Mouse (Mus musculus) c-Kit-negative CD71-positive TER-119-positive erythroid progenitor cells, embryonic 14.5 days (primary cell): ENCODE measurements around the gene Fli1.

Experiments
- DNase-seq: peaks from one replicate; pipeline ENCODE4 v3.0.0-alpha.2; 2013; ENCODE audit warnings: low read depth, low spot score

Fli1 gene

DNA sequence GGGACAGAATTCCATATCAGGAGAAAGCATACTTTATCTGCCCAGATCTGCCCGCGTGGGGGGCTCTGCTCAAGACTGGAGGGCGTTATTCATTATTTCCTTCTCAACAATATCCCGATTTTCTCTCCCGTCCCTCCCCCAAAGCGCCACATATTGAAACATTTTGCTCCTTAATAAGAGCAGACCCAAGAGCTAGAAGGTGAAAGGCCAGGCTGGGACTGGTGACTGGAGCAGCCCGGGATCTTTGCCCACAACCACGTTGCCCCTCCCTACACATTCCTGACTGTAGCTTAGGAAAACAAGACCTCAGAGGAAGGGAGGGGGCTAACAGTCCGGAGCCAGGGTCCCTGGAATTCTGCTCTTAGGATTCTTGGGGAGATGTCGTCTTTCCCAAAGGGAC lies 7.9 kb upstream of the Fli1 start:
- no peak for DNase-seq

DNA sequence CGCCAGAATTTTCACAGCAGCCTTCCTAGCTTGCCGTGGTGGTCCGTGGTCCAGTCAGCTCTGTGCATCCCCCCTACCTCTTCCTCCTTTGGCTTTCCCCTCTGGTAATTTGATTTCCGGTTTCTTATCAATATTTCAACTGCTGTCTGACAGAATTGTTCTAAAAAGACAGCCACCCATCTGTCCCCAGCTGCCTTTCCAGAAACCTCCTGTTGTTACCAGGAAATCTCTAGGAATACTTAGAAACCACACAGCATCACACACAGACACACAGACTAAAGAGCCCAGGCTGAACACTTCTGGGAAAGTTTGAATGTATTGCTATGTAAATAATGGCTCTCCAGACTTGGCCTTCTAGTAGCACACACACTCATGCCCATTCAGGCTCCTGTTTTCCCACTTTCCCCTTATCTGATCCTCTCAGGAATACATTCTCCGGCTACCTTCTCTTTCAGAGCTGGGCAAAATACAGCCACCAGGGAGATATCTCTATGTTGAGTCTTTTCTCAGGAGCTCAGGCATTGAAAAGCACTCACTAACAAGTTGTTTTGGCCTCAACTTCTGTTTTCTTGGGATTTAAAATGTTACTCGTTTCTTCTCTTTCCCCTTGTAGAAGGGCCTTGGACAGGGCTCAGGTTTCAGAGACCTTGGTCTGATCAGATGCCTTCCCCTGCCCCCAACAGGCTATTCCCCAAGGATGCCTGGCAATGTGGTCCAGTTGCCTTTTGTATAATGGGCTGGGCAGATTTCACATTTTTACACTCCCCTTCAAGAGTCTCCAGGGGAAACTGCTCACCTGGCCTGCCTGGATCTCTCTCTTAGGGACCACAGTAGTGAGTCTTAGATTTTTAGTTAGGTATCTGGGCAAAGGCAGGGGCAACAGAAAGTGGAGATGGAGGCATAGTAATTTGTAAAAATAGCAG lies 7.1 kb upstream of the Fli1 start:
- DNase-seq, result no peak

DNA sequence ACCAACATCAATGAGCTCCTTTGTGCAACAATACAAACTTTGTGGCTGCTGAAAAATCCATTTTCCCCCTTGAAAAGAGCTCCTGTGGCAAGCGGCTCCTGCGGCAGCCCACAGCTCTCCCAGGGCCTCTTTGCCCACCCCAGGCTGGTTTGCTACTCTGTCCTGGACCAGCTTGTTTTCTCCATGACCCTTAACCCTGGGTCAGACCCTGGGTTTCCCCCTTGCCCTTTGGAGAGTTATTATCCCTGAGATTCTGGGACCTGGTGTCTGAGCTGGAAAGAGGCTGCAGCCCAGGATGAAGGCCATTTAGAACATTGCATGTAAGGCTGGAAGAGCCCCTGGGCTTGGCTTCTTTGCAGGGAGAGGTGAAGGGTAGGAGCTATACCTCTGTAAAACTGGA lies 4.1 kb upstream of the Fli1 start:
- no peak for DNase-seq

DNA sequence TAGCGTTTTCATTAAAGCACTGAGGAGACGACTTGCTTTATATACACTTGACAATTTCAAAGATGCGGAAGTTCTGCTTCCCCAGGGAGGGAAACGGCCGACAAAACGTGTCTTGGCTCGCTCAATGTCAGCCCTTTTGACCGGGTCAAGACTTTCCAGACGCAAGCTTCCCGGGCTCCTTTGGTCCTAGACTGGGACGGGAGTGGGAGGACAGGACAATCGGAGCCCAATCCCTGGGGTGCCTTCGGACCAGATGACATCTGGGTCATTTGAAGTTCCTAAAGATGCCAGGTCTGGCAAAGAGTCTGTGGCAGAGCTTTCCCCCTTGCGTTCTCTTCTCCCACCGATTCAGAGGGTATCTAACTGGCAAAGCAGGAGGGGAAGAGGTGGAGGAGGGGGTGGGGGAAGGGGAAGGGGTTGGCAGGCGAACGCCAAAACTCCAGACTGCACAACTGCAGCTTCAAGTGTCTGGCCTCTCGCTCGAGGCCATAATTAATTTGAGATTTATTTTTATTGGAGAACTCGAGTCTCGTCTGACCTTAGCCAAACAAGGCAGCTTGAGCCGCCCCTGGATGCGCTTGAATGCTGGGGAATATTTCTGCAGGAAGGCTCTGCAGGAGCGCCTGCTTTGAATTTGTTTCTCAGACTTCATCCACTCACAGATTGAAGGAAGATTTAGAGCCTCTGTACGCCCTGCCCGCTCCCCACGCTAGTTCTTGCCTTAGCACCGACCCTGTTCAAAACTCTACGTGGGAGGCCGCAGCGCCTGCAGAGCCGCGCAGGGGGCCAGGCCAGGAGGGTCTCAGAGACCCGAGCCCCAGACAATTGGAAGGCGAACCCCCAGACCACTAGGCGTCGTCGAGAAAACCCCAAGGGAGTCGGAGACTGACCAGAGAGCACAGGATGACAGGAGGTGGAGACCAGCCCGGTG lies 2.3 kb upstream of the Fli1 start:
- no peak for DNase-seq

DNA sequence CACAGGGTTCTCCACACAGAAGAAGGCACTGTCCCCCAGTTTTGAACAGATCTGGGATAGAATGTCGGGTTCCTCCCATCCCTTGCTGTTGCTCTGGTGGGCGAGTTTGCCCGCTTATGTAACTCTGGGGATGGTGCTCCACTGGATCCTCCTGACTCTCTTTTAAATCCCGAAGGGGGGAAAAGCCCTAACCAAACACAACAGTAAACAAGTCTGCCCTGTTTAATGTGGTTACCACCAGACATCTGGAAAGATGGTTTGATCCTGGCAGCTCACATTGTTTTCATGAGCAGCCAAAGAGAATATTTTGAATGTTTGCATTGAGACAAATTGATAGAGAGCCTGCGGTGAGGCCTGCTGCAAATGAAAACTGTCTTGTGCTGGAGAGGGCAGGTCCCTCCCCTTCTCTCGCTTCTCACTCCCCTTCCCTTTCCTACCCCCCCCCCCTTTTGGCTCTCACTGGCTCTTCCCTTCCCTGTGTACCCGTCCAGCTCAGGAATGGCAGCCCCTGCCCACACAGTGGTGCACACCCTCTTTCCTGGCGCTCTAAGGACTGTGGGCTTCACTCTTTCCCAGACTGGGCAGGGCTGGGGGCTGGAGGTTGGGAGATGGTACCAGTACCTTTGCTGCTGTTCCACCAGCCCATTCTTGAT lies 1.4 kb upstream of the Fli1 start:
- no peak for DNase-seq

DNA sequence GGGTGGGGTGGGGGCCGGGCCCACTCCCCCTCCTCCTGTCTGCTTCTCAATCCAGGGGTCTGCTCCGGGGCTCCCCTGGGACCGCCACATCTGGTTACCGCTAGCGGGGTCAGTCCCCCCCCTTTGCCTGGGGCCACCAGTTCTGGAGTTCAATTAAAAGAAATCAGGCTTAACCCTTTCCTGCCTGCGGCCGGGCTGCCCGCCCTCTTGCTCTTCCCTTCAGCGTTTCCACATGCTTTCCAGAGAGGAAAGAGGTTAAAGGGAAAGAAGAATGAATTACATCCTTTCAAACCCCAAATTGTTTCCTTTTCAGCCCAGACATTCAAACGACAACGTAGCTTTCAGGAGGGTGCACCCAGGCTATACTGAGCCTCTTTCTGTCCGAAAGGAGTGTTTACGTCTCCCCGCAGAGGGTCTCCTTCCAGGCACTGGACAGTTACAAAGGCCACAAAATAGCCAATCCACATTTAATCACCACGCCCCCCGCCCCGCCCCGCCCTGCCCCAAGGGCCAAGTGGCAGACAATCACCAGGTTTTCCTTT lies 450 bp upstream of the Fli1 start:
- no peak for DNase-seq

DNA sequence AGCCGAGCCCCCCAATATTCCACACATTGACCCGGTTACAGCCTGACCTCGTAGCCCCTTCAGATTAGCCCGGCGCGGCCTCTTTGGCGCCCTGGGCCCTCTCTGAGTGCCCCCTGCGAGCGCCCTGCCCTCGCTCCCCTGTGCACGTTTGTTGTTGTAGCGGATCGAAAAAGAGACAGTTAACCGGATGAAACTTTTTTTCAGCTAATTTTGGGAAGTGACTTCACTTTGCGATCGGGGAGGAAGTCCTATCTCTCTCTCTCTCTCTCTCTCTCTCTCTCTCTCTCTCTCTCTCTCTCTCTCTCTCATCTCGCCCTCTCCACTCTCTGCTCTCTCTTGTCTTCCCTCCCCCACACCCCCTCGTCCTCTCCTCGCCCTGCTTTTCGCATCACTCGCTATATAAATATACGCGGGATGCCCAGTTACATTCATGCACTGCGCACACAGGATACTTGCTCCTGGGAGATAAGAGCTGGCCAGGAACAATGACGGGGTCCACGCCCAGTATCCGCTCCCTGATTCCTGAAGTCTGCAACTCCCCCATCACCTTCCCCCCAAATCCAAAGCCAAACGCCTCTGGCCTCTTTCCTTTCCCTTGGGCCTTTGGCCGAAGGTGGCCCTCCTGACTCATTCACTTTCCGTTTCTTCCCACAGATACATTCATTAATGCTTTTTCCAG lies 1.3 kb downstream of the Fli1 start:
- DNase-seq, result no peak

DNA sequence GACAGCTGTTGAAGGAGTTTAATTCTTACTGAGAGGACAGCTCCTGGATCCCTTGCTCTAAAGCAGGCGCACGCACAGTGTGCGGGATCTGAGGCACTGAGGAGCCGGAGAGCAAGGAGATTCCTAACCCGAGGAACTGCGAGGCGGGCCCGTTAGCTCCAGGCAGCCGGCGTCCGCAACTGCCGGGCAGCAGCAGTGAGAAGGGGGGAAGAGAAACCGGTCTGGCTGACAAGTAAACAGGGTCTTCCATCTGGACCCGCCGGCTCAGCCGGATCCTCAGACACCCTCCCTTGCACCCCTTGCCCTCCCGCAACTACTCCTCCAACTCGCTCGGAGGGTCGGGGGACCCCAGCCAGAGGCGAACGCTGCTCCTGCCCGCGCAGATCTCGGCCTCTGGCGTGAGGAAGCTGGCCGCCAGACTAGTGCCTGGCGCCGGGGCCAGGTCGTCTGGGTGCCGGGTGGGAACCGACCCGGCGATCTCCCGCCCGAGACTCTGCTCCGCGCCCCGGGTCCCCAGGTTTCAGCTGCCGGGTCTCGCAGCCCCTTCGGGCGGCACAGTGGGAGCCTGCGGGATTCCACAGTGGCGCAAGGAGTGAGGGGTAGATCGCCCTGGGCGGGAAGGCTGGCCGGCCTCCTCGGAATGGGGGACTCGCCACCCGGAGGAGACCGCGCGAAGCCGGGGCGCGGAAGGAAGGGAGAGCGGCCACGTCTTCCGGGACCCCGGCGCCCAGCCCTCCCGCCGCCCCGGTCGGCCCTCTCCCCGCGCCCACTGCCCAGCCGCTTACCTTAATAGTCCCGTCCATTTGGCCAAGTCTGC lies 2.0 kb downstream of the Fli1 start:
- DNase-seq, result no peak

DNA sequence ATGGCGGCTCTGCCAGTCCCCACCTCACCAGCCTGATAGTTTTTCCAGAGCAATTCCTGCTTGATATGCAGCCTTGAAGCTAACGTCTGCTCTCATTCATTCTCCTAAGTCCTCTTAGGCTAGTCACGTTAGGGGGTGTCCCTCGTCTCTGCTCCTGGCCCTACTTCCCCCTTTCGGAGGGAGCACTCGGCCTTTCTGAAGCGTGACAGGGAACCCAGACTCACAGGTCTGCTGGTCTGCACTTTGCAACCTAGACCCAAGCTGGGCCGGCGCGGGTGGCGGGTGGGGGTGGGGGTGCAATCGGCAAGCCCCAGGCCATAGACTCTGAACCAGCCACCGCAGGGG lies 2.6 kb downstream of the Fli1 start:
- DNase-seq, result no peak

DNA sequence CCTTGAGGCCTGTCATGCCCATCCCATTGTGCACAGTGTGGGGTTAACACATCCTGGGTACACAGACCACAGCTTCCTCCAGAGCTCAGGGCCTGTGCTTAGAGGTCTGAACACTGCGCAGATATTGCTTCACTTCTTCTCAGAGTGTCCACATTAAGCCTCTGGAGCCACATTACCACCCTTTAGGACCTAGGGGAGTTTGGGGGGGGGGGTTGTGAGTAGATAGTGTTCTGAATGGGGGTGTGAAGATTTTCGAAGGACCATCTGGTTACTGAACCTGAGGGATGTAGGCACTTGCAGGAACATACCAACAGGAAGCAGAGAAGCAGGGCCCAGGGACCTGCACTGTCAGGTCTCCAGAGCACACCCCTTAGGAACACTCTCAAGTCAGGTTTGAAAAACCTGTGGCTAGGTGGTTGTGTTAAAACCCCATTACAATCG lies 3.3 kb downstream of the Fli1 start:
- no peak for DNase-seq

DNA sequence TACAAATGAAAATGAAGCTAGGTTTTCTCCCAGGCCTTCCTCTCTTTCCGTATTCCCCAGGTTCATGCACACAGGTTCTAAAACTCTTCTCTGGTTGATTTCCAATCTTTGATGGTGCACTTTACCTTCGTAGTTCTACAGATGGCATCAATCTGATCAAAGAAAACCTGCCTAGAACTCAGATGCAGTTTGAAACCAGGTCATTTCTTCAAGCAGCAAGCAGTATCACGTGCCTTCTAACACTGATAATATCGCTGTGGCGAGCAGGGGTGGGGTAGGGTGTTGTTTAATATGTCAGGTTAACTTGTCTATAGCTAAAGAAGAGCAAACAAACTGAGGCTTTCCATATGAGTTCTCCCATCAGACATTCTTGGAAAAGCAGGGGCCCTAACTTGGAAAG lies 4.5 kb downstream of the Fli1 start:
- DNase-seq, result no peak

DNA sequence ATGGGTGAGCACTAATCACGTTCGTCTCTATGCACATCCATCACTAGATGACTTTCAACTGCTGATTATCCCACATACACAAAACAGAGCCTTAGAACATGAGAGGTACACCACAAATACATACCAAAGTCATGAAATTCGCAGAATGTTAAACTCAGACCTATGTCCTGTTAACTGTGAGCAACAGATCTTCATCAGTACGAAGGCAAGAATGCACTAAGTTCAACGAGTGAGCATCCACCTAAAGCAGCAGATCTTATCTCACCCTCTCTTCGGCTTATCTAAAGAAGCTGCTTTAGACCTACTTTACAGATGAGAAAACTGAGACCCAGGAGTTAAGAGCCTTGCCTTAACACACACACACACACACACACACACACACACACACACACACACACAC lies 5.0 kb downstream of the Fli1 start:
- no peak for DNase-seq

DNA sequence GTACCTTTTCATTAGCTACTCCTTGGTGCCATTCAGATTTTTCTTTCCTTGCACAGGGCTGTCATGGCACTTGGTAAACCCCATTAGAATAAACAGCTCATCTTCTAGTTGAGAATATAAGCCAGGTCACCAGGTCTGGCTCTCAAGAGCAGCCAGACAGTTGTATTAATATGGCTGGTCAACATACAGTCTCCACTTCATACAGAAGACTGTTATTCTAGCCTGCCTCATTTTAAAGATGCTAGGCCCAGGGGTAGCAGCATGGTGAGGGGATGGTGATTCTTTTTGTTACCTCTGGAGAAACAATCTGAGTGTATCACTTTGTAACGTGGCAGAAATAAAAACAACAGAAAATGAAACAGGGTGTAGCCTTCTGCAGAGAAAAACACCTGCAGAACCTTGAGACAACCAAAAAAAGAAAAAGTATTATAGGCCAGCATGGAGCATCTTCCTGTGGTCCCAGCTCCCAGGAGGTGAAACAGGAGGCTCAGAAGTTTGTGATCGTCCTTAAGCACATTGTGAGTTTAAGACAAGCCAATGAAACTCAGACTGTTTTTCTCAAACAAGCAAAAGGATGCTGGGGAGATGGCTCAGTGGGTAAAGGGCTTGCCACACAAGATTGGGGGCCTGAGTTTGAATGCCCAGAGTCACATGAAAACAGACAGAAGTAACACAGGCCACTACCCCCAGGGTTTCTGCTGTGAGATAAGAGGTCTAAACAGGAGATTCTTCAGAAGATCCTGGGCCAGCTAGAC lies 7.3 kb downstream of the Fli1 start:
- no peak for DNase-seq

DNA sequence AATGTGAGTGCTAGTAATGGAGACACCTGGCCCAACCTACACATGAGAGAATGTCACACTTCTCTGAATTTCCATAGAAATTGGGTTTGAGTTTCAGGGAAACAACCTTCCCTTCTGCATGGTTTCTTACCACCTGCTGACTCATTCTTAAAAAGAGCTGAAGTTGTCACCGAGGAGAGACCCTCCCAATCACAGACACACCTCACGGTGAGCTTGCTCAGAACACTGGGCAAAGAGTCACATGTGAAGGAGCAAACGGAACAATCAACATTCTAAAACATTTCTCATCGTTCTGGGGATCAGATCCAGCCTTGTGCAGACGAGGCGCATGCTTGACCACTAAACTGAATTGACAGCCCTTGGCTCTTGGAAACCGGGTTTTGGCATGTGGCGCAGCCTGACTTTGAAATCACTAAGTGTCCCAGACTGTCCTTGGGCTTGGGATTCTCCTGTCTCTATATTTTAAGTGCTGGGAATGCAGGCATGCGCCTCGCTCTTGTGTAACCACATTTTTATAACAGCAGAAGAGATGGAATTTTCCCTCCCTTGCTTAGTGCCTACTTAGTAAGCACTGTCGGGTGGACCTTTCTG lies 8.5 kb downstream of the Fli1 start:
- DNase-seq, result no peak

DNA sequence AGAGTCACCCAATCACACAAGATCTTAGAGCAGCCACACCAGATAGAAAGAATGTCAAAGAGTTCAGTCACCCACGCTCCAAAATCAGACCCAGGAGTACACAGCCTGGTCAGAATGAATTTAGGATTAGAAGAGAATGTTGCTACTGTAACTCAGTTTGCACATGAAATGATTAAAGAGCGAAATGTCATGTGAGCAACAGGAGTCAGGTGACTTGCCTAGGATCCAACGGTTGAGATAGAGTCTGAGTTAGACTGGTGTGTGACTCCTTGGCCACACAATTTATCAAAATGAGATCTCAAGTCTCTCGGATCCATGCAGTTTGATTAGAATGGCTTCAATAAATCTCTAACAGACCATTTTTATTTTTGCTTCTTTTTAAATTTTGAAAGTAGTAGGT lies 11.1 kb downstream of the Fli1 start:
- no peak for DNase-seq

DNA sequence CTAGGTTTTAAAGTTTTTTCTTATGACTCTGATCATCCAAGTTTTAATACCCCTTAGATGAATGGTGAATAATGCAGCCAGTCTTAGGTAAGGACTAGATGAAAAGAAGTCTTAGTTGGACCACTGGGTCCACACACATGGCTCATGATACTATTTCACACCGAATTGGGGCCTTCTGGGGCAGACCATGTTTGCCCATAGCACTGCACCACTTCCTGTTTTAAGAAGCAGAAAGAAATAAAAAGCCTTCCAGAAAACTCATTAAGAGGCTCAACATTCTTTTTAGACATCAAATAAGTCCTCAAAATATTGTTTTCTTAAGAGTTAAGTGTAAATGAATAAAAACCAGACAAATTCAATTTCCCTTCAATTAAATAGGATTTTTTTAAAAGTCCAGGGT lies 11.7 kb downstream of the Fli1 start:
- DNase-seq, result no peak

DNA sequence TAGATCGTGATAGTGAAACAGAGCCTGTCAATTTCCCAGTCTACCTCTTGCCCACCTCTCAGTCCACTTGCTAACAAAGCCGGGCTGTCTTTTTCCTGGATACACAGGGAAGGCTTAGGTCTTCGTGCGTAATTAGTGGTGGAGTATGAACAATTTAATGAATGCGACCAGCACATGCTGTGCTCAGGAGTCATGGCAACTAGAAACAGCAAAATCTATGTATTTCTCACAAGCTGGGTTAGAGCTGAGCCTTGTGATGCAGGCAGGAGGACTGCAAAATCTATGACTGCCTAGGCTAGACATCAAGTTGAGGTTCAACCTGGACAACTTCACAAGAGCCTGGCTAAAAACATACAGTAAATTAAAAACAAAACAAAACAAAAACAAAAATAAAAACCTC lies 12.5 kb downstream of the Fli1 start:
- no peak for DNase-seq

DNA sequence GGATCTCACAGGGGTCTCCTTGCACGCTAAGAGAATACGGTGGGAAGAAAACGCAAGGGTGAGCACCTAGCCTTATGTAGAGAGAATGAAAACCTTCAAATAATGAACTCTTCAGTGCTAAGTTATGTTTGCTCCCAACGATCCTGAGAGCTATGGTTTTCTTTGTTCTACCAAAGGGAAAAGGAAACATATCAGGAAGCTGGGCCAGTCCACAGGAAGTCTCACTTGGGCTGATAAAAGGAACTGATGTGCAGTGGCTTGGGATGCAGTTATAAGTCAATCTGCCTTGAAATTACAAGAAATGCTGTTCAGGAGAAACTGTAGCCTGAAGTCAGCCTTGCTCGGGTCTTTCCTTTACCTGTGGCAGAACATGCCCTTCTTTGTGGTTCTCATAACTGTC lies 13.1 kb downstream of the Fli1 start:
- no peak for DNase-seq

DNA sequence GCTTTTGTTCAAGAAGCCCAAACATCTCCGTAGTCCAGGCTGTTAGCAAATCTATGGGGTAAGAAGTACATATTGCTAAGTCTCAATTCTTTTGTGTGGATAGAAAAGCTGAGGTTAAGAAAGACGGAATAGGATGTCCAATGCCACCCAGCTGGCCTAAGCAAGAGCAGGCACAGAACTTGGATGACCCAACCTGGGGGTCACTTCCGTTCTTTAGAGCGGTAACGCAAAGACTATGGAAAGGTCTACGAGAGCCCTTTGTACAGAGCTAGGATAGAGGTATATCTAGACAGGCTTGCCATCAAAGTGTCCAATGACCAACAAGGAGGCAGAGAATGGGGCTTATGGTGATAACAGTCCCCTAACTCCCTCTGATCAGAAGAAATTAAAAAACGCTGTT lies 15.3 kb downstream of the Fli1 start:
- DNase-seq, result no peak
